Mouse (Mus musculus) myocyte (in vitro differentiated cells): ENCODE measurements at regions not wholly inside any gene's neighbourhood (a gene's known extent, or its start where the extent isn't known, plus 50 kb on each side); places are given as distances from the start of the nearest gene placed in this dataset.

Experiments
- H3K27me3 ChIP-seq: one replicate; pipeline ENCODE4 v1.6.1; 2011; ENCODE audit not compliant: control insufficient read depth, insufficient read depth, insufficient read length
- H3K36me3 ChIP-seq: one replicate; pipeline ENCODE4 v1.6.1; 2011; ENCODE audit not compliant: control insufficient read depth, insufficient read depth
- H3K4me2 ChIP-seq: one replicate; pipeline ENCODE4 v1.6.1; 2011; ENCODE audit warnings: low read depth, control low read depth
- H3K4me3 ChIP-seq: one replicate; pipeline ENCODE4 v1.5.1; 2011; ENCODE audit warnings: mild to moderate bottlenecking, control low read depth, moderate library complexity
- H3K79me2 ChIP-seq: one replicate; pipeline ENCODE4 v1.6.1; 2011; ENCODE audit not compliant: control insufficient read depth, insufficient read depth
- H3ac ChIP-seq: one replicate; pipeline ENCODE4 v1.6.1; 2011; ENCODE audit not compliant: control insufficient read depth, insufficient read length
- CEBPB ChIP-seq: IDR thresholded peaks from 2 replicates; pipeline ENCODE4 v1.6.1; 2011; ENCODE audit warnings: mild to moderate bottlenecking, moderate library complexity; ENCODE audit not compliant: poor library complexity, insufficient read depth, severe bottlenecking
- E2F4 ChIP-seq: IDR thresholded peaks from one replicate; pipeline ENCODE4 v1.6.1; 2011; ENCODE audit warnings: mild to moderate bottlenecking, control low read depth, moderate library complexity; ENCODE audit not compliant: insufficient read depth
- MAX ChIP-seq: IDR thresholded peaks from one replicate; pipeline ENCODE4 v1.6.1; 2011; ENCODE audit warnings: low read depth, mild to moderate bottlenecking, control low read depth
- MYOD1 ChIP-seq, 3 experiments: IDR thresholded peaks; one replicate each; pipeline ENCODE4 v1.6.1; 2011; ENCODE audit warnings: control low read depth in 2 of 3, low read depth in 2 of 3, mild to moderate bottlenecking in 2 of 3, moderate library complexity in 1 of 3; ENCODE audit not compliant: insufficient read length in 2 of 3, control insufficient read depth in 1 of 3
- MYOG ChIP-seq, 3 experiments: IDR thresholded peaks; one replicate each; pipeline ENCODE4 v1.6.1; 2011; ENCODE audit warnings: control low read depth in 2 of 3, low read depth in 2 of 3, mild to moderate bottlenecking in 2 of 3; ENCODE audit not compliant: insufficient read length in 2 of 3, control insufficient read depth in 1 of 3, insufficient read depth in 1 of 3
- POLR2A ChIP-seq: IDR thresholded peaks from one replicate; pipeline ENCODE4 v1.6.1; 2011; ENCODE audit warnings: low read depth, mild to moderate bottlenecking, control low read depth, moderate library complexity; ENCODE audit not compliant: insufficient read length
- POLR2AphosphoS2 ChIP-seq: IDR thresholded peaks from one replicate; pipeline ENCODE4 v1.6.1; 2011; ENCODE audit warnings: low read depth, control low read depth; ENCODE audit not compliant: insufficient read length
- REST ChIP-seq: IDR thresholded peaks from one replicate; pipeline ENCODE4 v1.6.1; 2011; ENCODE audit warnings: mild to moderate bottlenecking, control low read depth, moderate library complexity; ENCODE audit not compliant: insufficient read depth, insufficient read length
- SRF ChIP-seq: IDR thresholded peaks from one replicate; pipeline ENCODE4 v1.6.1; 2011; ENCODE audit warnings: low read depth; ENCODE audit not compliant: control insufficient read depth, insufficient read length
- TCF12 ChIP-seq: IDR thresholded peaks from one replicate; pipeline ENCODE4 v1.6.1; 2011; ENCODE audit warnings: mild to moderate bottlenecking, control low read depth; ENCODE audit not compliant: poor library complexity, insufficient read depth, severe bottlenecking
- TCF3 ChIP-seq: IDR thresholded peaks from one replicate; pipeline ENCODE4 v1.6.1; 2011; ENCODE audit warnings: low read depth, control low read depth; ENCODE audit not compliant: insufficient read length
- USF1 ChIP-seq: IDR thresholded peaks from one replicate; pipeline ENCODE4 v1.6.1; 2011; ENCODE audit warnings: low read depth, mild to moderate bottlenecking, control low read depth, moderate library complexity

DNA sequence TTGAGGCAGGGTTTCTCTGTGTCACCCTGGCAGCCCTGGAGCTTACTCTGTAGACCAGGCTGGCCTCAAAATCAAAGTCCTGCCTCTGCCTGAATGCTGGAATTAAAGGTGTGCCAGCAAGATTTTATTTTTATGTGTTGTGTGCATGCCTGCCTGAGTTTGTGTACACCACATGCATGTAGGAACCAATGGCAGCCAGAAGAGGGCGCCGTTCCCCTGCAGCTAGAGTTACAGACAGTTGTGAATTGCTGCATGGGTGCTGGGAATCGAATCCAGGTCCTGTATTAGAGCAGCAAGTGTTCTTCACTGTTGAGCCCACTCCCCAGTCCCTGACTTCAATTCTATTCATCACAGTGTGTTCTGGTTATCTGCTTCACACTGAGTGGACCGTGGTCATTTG is 126.4 kb upstream of the Ccnd2 start:
- no peak for TF ChIP-seq USF1
- TF ChIP-seq TCF12 = no peak
- TF ChIP-seq MYOD1 (IDR thresholded peaks at IDR 0.05; ENCODE audit: control insufficient read depth in 1 of 3, insufficient read length in 2 of 3, low read depth in 2 of 3) = no peak
- no peak for TF ChIP-seq E2F4
- TF ChIP-seq SRF = no peak
- no peak for TF ChIP-seq TCF3
- no peak for TF ChIP-seq REST
- no peak for TF ChIP-seq POLR2AphosphoS2
- TF ChIP-seq MAX = no peak
- no peak for TF ChIP-seq POLR2A
- TF ChIP-seq CEBPB = no peak
- no peak for TF ChIP-seq MYOG (IDR thresholded peaks at IDR 0.05; ENCODE audit: control insufficient read depth in 1 of 3, insufficient read depth in 1 of 3, insufficient read length in 2 of 3, low read depth in 2 of 3)
- H3K36me3 ChIP-seq = no peaks in the 10 kb centered on the region
- H3K4me2 ChIP-seq = no peak overlapping the region
- no peak overlapping the region for H3K4me3 ChIP-seq
- no peak overlapping the region for H3ac ChIP-seq
- no peaks in the 10 kb centered on the region for H3K79me2 ChIP-seq
- H3K27me3 ChIP-seq = no peaks in the 10 kb centered on the region

DNA sequence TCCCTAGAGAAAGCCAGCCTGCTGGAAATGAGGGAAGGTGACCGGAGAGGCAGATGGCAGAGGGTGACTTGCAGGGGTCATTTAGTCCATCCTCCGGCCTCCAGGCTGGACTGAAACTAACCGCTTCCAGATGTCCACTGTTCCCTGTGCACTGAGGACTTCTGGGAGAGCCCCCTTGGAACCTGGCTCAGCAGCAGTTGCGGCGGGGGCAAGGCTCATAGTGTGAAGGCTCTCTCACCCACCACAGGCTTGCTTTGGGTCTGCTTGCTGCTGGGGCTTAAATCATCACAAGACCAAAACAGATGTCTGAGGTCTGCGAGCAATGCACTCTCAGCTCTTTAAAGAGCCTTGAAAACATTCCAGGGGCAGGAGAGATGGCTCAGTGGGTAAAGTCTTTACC is 132.2 kb upstream of the Ccnd2 start:
- Histone ChIP-seq H3K27me3 (no peaks in the 10 kb centered on the region), H3K36me3 (no peaks in the 10 kb centered on the region)
- TF ChIP-seq MYOG (IDR thresholded peaks at IDR 0.05; ENCODE audit: control insufficient read depth in 1 of 3, insufficient read depth in 1 of 3, insufficient read length in 2 of 3, low read depth in 2 of 3) (no peak), SRF (no peak), POLR2AphosphoS2 (no peak), USF1 (no peak), CEBPB (no peak), POLR2A (no peak), REST (no peak), E2F4 (no peak), MYOD1 (IDR thresholded peaks at IDR 0.05; ENCODE audit: control insufficient read depth in 1 of 3, insufficient read length in 2 of 3, low read depth in 2 of 3) (no peak), TCF3 (no peak), TCF12 (no peak), MAX (no peak)

DNA sequence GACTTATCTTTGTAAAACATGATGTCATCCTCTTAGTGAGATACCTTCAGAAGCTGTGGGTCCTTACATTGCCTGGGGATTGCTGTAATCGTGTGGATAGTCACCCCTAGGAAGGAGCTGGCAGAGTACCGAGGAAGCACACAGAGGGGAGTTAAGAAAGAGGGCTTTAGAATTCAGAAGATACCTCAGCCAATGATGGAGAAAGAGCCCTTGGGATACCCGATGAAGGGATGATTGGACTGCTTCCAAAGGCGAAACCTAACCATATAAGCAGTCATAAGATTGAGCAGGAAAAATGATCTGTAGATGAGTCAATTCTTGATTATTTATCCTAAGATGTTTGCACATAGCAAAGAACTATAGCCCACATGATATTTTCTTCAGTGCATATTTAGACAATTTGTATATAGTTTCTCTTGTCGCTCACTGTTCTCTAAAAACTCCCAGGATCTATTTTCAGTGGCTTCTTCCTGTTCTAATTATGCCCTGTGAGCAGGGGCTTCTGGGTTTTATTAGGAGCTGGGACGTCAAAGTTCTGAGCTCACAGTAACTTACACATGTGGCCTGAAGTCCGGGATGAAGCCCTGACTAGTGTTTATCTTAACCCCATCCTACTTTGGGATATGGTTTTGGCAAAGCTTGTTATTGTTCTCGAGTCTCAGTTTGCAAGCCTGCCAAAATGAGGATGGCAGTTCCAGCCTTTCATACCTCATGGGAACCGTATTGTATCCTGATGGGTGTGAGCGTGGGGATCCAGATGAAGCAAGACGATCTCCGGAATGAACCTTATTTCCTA is 134.9 kb upstream of the Ccnd2 start:
- Histone ChIP-seq H3K27me3 (no peaks in the 10 kb centered on the region), H3K79me2 (no peaks in the 10 kb centered on the region), H3K4me3 (no peak overlapping the region), H3K36me3 (no peaks in the 10 kb centered on the region), H3K4me2 (no peak overlapping the region), H3ac (no peak overlapping the region)
- TF ChIP-seq POLR2AphosphoS2 = no peak
- no peak for TF ChIP-seq TCF3
- no peak for TF ChIP-seq CEBPB
- TF ChIP-seq MAX = no peak
- no peak for TF ChIP-seq MYOG (IDR thresholded peaks at IDR 0.05; ENCODE audit: control insufficient read depth in 1 of 3, insufficient read depth in 1 of 3, insufficient read length in 2 of 3, low read depth in 2 of 3)
- no peak for TF ChIP-seq MYOD1 (IDR thresholded peaks at IDR 0.05; ENCODE audit: control insufficient read depth in 1 of 3, insufficient read length in 2 of 3, low read depth in 2 of 3)
- no peak for TF ChIP-seq TCF12
- TF ChIP-seq REST = no peak
- TF ChIP-seq E2F4 = no peak
- no peak for TF ChIP-seq SRF
- no peak for TF ChIP-seq POLR2A
- no peak for TF ChIP-seq USF1

More for the DNA sequence above, 132.2 kb upstream of the Ccnd2 start:
- Histone ChIP-seq H3K79me2 (no peaks in the 10 kb centered on the region), H3K4me2 (no peak overlapping the region), H3ac (no peak overlapping the region), H3K4me3 (no peak overlapping the region)

- H3K36me3 ChIP-seq = no peaks in the 10 kb centered on the region
- H3K4me2 ChIP-seq = no peak overlapping the region
- H3K79me2 ChIP-seq = no peaks in the 10 kb centered on the region
- no peak overlapping the region for H3K4me3 ChIP-seq
- TF ChIP-seq SRF = no peak
- TF ChIP-seq POLR2AphosphoS2 = no peak
- TF ChIP-seq E2F4 = no peak
- no peak for TF ChIP-seq TCF3
- TF ChIP-seq TCF12 = no peak
- no peak for TF ChIP-seq REST
- no peak for TF ChIP-seq MAX
- TF ChIP-seq MYOD1 (IDR thresholded peaks at IDR 0.05; ENCODE audit: control insufficient read depth in 1 of 3, insufficient read length in 2 of 3, low read depth in 2 of 3) = no peak
- TF ChIP-seq CEBPB = no peak
- no peaks in the 10 kb centered on the region for H3K27me3 ChIP-seq
- H3ac ChIP-seq = no peak overlapping the region
Measured at GRCm38 (mm10) chr6:127288946-127289345, 137.0 kb upstream of the Ccnd2 start.
